Mouse (Mus musculus) cerebellum, postnatal 25 days (tissue): ENCODE results near the gene Tulp4.
A peak's percentile ranks its signal among the peaks of the same experiment; 100 is the strongest.

Experiments used
- DNase-seq, 2 experiments: peaks; one replicate each; pipeline ENCODE4 v3.0.0; 2021; ENCODE audit warnings: mixed read lengths in 2 of 2

Tulp4 gene

GRCm38 (mm10) chr17:6106361-6107014 lies at the start of gene Tulp4:
Gene Tulp4, plus strand, starts transcription at chr17:6106437.
- DNase-seq: peak; percentile 88 to 91

DNA sequence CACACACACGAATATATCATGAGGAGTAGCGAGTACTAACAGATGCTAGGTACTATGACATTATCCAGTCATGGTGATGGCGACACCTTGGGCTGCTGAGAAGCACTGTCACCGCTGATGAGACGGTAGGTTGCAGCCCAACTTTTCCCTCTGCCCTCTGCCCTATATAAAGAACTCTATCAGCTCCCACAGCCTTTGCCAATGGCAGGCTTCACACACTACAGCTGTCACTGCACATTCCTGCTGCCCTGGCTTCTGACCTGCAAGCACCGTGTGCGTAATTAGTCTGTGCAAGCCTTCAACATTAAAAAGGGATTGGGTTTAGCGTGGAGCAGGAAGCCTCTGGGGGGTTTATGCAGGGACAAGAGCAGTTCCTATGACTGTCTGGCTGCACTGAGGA lies 43.4 kb upstream of the Tulp4 start:
- no peak for DNase-seq

DNA sequence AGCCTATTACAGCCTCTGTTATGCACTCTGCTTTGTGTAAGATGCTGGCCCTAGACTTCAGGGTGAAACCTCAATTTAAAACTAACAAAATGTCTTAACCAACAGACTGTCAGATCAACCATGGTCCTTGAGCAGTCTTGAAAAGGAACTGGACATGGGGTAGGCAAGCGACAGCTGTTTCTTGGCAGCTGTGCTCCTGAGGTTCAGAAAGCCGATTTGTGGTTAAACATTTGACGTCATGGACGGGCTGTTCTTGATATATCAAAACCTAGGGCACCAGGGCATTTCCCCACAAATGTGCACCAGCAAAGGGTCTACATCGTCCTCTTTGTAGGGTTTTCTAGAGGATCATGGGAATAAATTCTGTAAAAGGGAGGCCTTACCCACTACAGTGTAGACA lies 42.7 kb upstream of the Tulp4 start:
- no peak for DNase-seq

DNA sequence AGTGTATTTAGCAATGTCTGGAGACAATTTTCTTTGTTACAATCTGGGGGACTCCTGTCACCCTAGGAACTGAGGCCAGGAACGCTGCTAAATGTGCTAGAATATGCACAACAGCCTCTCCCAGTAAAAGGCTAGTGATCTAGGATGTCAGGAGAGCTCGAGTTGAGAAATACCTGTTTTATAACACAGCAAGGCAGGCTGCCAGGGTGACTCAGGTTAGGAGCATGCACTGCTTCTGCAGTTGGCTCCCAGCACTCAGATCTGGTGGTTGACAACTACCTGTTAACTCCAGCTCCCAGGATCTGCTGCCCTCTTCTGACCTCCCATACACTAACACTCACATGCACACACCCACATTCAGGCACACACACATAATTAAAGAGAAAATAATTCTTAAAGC lies 40.2 kb upstream of the Tulp4 start:
- DNase-seq: no peak

DNA sequence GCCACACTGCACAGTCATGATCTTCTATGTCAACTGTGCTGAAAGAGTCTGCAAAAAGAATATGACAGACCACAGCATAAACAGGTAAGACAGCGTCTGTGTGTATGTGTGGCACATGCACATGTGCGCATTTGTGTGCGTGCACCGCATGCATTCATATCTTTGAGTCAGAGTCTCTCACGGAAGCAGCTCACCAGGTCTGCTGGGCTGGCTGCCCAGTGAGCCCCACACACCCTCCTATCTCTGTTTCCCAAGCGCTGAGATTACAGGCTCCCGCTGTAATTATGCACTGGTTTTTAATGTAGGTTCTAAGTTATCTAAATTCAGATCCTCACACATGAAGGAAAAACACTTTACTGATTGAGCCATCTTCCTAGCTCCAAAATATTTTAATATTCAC lies 38.6 kb upstream of the Tulp4 start:
- DNase-seq: no peak

- DNase-seq: no peak
These were observed 36.4 kb upstream of the Tulp4 start for GRCm38 (mm10) chr17:6069866-6070265.

GRCm38 (mm10) chr17:6073405-6073804 lies 32.8 kb upstream of the Tulp4 start:
- DNase-seq: no peak

DNA sequence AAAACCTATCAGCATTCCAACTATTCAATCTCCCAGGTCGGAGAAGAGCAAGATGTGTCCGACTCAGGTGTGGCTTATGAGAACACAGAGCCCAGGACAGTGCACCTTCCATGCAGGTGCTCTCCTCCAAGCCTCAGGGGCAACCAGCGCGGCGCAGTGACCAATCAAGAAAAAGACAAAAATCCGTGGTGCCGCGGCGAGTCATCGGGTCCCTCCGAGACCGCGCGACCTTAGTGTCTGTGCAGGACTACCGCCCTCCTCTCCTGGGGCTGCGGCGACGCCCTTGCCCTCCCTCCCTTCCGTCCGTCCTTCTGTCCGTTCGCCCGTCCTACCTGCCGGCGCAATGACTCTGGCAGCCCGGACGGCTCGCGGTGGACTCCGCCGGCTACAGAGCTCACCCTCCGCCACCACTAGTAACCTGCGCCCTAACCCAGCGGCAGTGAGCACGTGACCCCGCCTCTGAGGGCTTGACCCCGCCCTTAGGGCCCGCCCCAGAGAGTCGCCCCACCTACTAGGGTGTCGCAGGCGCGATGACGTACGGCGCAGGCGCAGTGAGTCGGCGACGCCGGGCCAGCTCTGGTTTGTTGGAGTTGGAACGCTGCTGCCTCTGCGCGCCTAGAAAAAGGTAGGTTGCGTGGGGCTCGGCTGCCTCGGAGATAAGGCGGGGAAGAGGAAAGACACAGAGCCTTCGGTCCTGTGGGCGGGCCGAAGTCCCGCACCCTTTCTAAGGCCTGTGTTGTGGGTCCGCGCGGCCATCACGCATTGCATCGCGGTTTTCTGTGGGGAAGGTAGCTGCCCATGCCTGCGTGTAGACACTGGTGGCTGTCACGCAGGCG lies 26.7 kb upstream of the Tulp4 start, which contains the start of the genes Serac1 and Gtf2h5:
Serac1 (minus strand) TSS at position 455 of the 836 bp plus-strand sequence.
Gtf2h5 (plus strand) TSS at position 500 of the 836 bp plus-strand sequence.
- peak; percentile 99 to 100 for DNase-seq

DNA sequence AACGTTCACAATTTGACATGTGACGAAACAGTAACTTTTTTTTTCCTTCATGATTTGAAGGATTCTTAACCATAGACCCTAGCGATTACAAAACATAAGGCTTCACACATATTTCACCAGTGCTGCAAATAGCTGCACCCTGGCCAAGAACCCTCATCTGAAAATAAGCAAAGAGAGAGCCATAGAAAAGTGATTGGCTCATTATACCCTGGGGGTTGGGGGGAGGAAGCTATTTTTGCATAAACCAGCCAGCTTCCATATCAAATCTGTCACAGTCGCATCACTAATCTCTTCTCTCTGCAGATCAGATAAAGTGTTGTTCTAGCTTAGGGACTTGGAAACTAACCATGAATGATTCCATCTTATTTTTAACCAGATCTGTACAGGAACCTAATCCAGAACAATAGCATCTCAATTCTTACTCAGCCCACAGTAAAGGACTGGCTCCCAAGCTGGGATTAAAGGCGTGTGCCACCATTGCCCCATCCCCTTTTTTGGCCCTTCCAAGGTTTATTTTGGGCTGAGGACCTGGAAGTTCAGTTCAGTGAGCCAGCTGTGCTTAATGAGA lies 22.8 kb upstream of the Tulp4 start:
- DNase-seq: no peak

GRCm38 (mm10) chr17:6091604-6092003 lies 14.6 kb upstream of the Tulp4 start:
- no peak for DNase-seq

GRCm38 (mm10) chr17:6095579-6095978 lies 10.7 kb upstream of the Tulp4 start:
- DNase-seq: no peak

DNA sequence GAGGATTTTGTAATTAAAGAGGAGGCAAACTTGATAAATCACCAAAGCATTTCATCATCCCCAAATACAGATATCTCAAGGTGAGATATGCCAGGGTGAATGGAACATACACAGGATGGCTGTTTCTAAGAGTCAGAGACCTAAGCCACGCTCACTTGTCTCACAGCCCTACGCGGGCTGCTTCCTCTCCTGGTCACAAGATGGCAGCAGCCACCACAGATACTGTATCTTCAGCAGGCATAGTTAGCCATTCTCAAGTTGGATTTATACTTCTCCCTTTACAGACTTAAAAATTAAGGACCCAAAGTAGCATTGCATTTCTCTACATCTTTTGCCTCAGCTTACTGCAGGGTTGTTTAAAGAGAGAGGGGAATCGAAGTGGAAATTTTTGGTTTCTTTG lies 8.4 kb upstream of the Tulp4 start:
- DNase-seq: peak; percentile 69 to 80

- peak in 1 of 2 experiments; percentile 55 for DNase-seq
These were observed 4.0 kb upstream of the Tulp4 start for GRCm38 (mm10) chr17:6102287-6102686.

- no peak for DNase-seq
These were observed 2.7 kb upstream of the Tulp4 start for GRCm38 (mm10) chr17:6103566-6103965.

DNA sequence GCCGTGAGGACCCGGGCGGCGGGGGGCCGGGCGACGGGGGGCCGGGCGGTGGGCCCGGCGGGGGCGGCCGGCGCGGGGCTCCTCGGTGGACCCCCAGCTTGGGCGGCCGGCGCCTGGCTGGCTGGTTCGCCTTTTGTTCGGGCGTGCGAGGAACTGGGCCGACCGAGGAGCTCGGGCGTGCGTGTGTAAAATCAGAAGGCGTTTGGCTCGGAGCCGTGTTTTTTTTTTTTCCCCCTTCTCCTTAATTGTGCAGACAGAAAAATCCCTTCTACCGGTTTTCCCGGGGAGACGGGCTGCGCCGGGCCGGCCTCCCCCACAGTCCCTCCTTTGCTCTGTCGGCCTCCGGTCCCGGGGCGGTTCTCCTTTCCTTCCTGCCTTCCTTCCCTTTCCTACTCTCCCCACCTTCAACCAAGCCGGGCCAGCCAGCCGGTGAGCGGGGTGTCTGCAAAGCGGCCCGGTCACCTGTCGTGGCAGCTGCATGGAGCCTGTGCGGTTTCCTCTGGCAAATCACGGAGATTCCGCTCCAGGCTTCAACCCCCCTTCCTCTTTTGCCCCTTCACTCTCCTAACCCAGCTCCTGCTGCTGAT lies 871 bp downstream of the Tulp4 start:
- peak; percentile 78 to 80 for DNase-seq

DNA sequence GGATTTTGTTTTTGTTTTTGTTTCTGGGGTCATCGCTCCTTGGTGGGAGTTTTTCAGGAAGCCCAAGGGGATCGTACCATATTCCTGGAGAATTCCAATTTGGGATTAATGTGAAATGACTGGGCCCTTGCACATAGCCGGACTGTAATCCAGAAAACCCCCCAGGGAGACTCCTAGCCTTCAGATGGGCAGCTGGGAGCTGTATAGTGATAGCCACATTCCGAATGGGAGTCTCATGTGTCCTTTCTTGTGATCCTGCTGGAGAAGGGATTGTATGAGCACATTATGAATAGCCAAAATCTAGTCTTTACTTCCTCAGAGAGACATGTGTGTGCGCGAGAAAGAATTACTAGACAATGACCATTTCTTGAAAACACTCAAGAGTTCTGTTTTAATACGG lies 1.9 kb downstream of the Tulp4 start:
- no peak for DNase-seq

DNA sequence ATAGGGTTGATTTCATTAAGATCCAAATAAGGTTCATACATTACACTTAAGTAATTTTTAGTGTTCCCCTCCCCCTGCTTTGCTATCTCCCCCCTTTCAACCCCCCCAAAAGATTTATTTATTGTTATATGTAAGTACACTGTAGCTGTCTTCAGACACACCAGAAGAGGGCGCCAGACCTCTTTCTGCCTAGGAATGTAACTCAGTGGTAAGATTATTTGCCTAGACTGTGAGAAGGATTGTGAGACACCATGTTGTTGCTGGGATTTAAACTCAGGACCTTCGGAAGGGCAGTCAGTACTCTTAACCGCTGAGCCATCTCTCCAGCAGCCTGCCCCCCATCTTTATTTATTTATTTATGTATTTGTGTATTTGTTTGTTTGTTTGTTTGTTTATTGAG lies 4.7 kb downstream of the Tulp4 start:
- DNase-seq: peak; percentile 56 to 75

- no peak for DNase-seq
These were observed 7.4 kb downstream of the Tulp4 start for GRCm38 (mm10) chr17:6113653-6114052.

GRCm38 (mm10) chr17:6115085-6115484 lies 8.8 kb downstream of the Tulp4 start:
- no peak for DNase-seq

GRCm38 (mm10) chr17:6117148-6117725 lies 11.0 kb downstream of the Tulp4 start:
- DNase-seq: no peak

GRCm38 (mm10) chr17:6117917-6118316 lies 11.7 kb downstream of the Tulp4 start:
- DNase-seq: peak in 1 of 2 experiments; percentile 56

- peak; percentile 79 to 81 for DNase-seq
These were observed 12.6 kb downstream of the Tulp4 start for GRCm38 (mm10) chr17:6118861-6119260.

GRCm38 (mm10) chr17:6123776-6124175 lies 17.5 kb downstream of the Tulp4 start:
- DNase-seq: no peak
